Mouse (Mus musculus): Measurements from ENCODE around the gene Plcl1. TPM values are rescaled to one million over a fixed set of nuclear protein-coding genes. Genes with fewer than 3 reads are reported as not detected.
"Not testable (repeated sequence)": the region's sequence is repeated elsewhere in the genome, so short reads cannot be mapped to it uniquely, and the experiment has no call there.

Gene Plcl1
- polyA plus RNA-seq, 1 experiment from 2014 or later: 1.7 TPM

DNA sequence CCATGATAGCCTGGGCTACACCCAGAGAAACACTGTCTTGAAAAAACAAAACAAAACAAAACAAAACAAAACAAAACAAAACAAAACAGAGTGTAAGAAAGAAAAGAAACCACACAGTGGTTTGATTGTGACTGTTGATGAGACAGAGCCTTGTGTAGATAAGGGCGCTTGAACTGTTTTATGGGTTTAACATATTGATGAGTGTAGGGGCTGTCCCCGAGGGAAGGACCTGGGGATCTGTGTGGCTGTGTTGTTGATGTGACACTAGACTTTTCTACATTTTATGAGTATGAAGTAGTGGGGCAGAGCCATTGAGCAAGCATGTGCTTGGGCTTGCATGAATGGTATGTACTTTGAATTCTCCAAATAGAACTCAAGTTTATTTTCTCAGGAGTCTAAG, 41.2 kb downstream of the Plcl1 start:
- Histone ChIP-seq H3K9ac (ENCODE audit: low read length) (no peak overlapping the region), H3K27me3 (ENCODE audit: control insufficient read depth, insufficient read depth, low read length) (no peaks in the 10 kb centered on the region), H3K4me1 (ENCODE audit: control insufficient read depth, insufficient read depth, low read length) (no peaks in the 10 kb centered on the region), H3K27ac (ENCODE audit: low read depth, low read length) (no peak overlapping the region), H3K4me3 (ENCODE audit: low read depth, low read length) (no peak overlapping the region), H3K36me3 (ENCODE audit: control insufficient read depth, insufficient read depth, low read length) (no peaks in the 10 kb centered on the region), H3K4me2 (no peak overlapping the region), H3K9me3 (ENCODE audit: control insufficient read depth, low read length) (no peaks in the 10 kb centered on the region)
- ATAC-seq (ENCODE audit: low FRiP score) (no peak), DNase-seq (ENCODE audit: low spot score, missing footprints) (no peak)
- WGBS: 91% methylated on average over 2 of the region's 2 CpGs

DNA sequence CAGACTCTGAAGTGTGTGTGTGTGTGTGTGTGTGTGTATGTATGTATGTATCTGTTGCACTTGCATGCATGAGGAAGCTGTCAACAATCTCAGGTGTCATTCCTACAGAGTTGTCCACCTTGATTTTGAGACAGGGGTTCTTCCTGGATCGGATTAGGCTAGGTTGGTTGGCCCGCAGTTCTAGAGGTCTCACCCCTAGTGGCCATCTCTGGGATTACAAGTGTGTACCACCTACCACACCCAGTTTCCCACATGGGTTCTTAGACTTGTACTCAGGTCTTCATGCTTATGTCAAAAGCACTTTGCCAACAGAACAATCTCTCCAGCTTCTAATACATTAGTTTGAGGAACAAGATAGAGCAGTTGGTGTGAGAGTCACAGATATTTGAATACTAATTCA, 41.9 kb downstream of the Plcl1 start:
- no peak overlapping the region for H3K27ac ChIP-seq (ENCODE audit: low read depth, low read length)
- no peak for ATAC-seq (ENCODE audit: low FRiP score)
- no peak overlapping the region for H3K4me2 ChIP-seq
- H3K27me3 ChIP-seq (ENCODE audit: control insufficient read depth, insufficient read depth, low read length): no peaks in the 10 kb centered on the region
- H3K9me3 ChIP-seq (ENCODE audit: control insufficient read depth, low read length): no peaks in the 10 kb centered on the region
- DNase-seq (ENCODE audit: low spot score, missing footprints): no peak
- no peaks in the 10 kb centered on the region for H3K36me3 ChIP-seq (ENCODE audit: control insufficient read depth, insufficient read depth, low read length)
- no peaks in the 10 kb centered on the region for H3K4me1 ChIP-seq (ENCODE audit: control insufficient read depth, insufficient read depth, low read length)
- 76% methylated on average over 2 of the region's 2 CpGs for WGBS
- no peak overlapping the region for H3K9ac ChIP-seq (ENCODE audit: low read length)
- no peak overlapping the region for H3K4me3 ChIP-seq (ENCODE audit: low read depth, low read length)

DNA sequence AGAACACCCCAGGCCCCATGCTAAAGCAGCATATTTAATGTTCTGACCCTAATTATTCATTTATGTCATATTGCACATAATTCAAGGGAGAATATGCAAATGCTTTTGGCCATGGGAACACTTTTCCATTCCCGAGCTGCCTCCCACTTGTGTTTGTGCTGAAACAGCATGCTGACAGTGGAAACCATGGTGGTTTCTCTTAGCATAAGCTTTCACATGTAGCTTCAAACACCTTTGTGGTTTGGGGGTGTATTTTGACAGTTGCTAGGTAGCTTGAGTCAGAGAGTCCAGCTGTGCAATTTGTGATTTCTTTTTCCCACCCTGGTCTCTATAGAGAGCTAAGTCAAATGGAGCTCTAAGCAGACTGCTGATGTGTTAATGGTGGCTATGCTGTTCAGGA, 42.4 kb downstream of the Plcl1 start:
- 85% methylated on average over 1 of the region's 1 CpGs for WGBS
- Histone ChIP-seq H3K36me3 (ENCODE audit: control insufficient read depth, insufficient read depth, low read length) (no peaks in the 10 kb centered on the region), H3K27me3 (ENCODE audit: control insufficient read depth, insufficient read depth, low read length) (no peaks in the 10 kb centered on the region), H3K9me3 (ENCODE audit: control insufficient read depth, low read length) (no peaks in the 10 kb centered on the region), H3K4me2 (no peak overlapping the region), H3K9ac (ENCODE audit: low read length) (no peak overlapping the region), H3K27ac (ENCODE audit: low read depth, low read length) (no peak overlapping the region), H3K4me1 (ENCODE audit: control insufficient read depth, insufficient read depth, low read length) (no peaks in the 10 kb centered on the region), H3K4me3 (ENCODE audit: low read depth, low read length) (no peak overlapping the region)
- DNase-seq (ENCODE audit: low spot score, missing footprints) (no peak), ATAC-seq (ENCODE audit: low FRiP score) (no peak)

DNA sequence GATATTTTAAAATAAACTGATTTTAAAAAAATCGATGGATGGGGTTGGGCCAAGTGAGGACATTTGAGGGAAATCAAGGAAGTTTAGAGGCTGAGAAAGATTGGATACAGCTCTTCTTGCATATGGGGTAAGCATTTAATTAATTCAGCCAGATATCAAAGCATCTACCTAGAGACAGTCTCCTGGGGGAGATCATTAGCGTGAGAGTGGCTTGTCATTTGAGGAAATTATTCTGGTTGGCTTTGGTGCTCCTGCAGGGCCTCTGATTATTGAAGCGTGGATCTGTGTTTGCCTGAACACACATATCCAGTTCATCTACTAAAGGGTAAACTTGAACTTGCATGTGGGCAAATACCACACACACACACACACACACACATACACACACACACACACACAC, 44.1 kb downstream of the Plcl1 start:
- ATAC-seq (ENCODE audit: low FRiP score): no peak

DNA sequence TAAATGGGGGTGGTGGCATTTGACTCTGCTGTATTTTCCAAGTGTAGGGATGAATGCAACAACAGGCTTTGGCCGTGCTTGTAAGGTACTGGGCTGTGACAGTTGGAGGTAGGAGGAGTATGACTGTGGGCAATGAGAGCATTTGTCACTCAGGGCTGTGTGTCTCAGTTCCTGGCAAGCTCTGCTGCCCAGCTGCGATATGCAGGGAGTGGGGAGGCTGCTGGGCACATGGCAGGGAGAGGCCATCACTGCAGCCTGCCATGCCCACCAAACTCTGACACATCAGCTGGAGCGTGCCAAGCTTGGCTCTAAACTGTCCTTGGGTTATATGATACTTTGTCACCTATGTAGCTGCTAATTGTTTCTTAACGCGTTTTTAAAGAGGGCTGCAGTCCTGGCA, 48.4 kb downstream of the Plcl1 start:
- Histone ChIP-seq H3K36me3 (ENCODE audit: control insufficient read depth, insufficient read depth, low read length) (no peaks in the 10 kb centered on the region), H3K9me3 (ENCODE audit: control insufficient read depth, low read length) (no peaks in the 10 kb centered on the region), H3K9ac (ENCODE audit: low read length) (no peak overlapping the region), H3K27ac (ENCODE audit: low read depth, low read length) (no peak overlapping the region), H3K4me1 (ENCODE audit: control insufficient read depth, insufficient read depth, low read length) (no peaks in the 10 kb centered on the region), H3K27me3 (ENCODE audit: control insufficient read depth, insufficient read depth, low read length) (no peaks in the 10 kb centered on the region), H3K4me3 (ENCODE audit: low read depth, low read length) (no peak overlapping the region), H3K4me2 (no peak overlapping the region)
- ATAC-seq (ENCODE audit: low FRiP score) (no peak), DNase-seq (ENCODE audit: low spot score, missing footprints) (no peak)
- WGBS: 88% methylated on average over 5 of the region's 5 CpGs

More for the DNA sequence above, 44.1 kb downstream of the Plcl1 start:
- no peaks in the 10 kb centered on the region for H3K36me3 ChIP-seq (ENCODE audit: control insufficient read depth, insufficient read depth, low read length)
- H3K4me1 ChIP-seq (ENCODE audit: control insufficient read depth, insufficient read depth, low read length): no peaks in the 10 kb centered on the region
- no peak overlapping the region for H3K4me3 ChIP-seq (ENCODE audit: low read depth, low read length)
- 76% methylated on average over 3 of the region's 3 CpGs for WGBS
- no peak overlapping the region for H3K27ac ChIP-seq (ENCODE audit: low read depth, low read length)
- H3K27me3 ChIP-seq (ENCODE audit: control insufficient read depth, insufficient read depth, low read length): no peaks in the 10 kb centered on the region
- no peak for DNase-seq (ENCODE audit: low spot score, missing footprints)
- no peak overlapping the region for H3K9ac ChIP-seq (ENCODE audit: low read length)
- no peak overlapping the region for H3K4me2 ChIP-seq
- H3K9me3 ChIP-seq (ENCODE audit: control insufficient read depth, low read length): no peaks in the 10 kb centered on the region

DNA sequence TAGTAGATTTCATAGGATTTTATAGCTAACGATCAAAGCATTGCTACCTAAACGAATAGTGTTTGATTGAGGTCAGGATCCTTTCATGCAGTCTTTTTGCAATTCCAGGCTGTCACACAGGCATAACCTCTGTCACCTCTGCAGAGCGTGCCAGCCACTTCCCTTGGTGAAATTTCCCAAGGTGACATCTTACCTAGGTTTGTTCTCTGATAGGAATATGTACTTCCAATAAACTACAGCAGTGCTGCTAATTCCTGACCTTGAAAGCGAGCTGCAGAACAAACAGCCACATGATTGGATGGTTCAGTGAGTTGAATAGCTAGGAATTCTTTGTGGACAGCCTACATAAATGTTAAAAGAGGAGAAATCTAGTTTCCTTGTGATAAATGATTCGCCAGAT, 56.6 kb downstream of the Plcl1 start:
- DNase-seq (ENCODE audit: low spot score, missing footprints): no peak
- H3K27ac ChIP-seq (ENCODE audit: low read depth, low read length): no peak overlapping the region
- 86% methylated on average over 5 of the region's 5 CpGs for WGBS
- H3K36me3 ChIP-seq (ENCODE audit: control insufficient read depth, insufficient read depth, low read length): no peaks in the 10 kb centered on the region
- no peaks in the 10 kb centered on the region for H3K27me3 ChIP-seq (ENCODE audit: control insufficient read depth, insufficient read depth, low read length)
- ATAC-seq (ENCODE audit: low FRiP score): no peak
- H3K9me3 ChIP-seq (ENCODE audit: control insufficient read depth, low read length): no peaks in the 10 kb centered on the region
- no peak overlapping the region for H3K4me2 ChIP-seq
- H3K4me1 ChIP-seq (ENCODE audit: control insufficient read depth, insufficient read depth, low read length): no peaks in the 10 kb centered on the region
- H3K9ac ChIP-seq (ENCODE audit: low read length): no peak overlapping the region
- H3K4me3 ChIP-seq (ENCODE audit: low read depth, low read length): no peak overlapping the region

DNA sequence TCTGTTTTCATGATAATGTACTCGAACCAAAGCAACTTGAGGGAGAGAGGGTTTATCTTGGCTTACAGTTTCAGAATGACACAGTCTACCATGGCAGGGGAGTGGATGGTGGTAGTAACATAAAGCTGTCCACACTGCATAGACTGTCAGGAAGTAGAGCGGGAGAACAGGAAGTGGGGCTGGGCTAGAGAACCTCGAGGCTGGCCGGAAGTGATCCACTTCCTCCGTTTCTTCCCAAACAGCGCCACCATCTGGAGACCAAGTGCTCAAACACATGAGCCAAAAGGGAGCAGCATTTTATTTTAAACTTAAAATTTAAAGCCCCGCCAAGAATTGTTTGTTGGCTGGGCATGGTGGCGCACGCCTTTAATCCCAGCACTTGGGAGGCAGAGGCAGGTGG, 68.0 kb downstream of the Plcl1 start:
- Histone ChIP-seq H3K27me3 (ENCODE audit: control insufficient read depth, insufficient read depth, low read length) (no peaks in the 10 kb centered on the region), H3K9me3 (ENCODE audit: control insufficient read depth, low read length) (no peaks in the 10 kb centered on the region), H3K4me2 (no peak overlapping the region), H3K9ac (ENCODE audit: low read length) (no peak overlapping the region), H3K36me3 (ENCODE audit: control insufficient read depth, insufficient read depth, low read length) (no peaks in the 10 kb centered on the region), H3K4me1 (ENCODE audit: control insufficient read depth, insufficient read depth, low read length) (no peaks in the 10 kb centered on the region), H3K4me3 (ENCODE audit: low read depth, low read length) (no peak overlapping the region), H3K27ac (ENCODE audit: low read depth, low read length) (no peak overlapping the region)
- ATAC-seq (ENCODE audit: low FRiP score): no peak
- WGBS: 87% methylated on average over 9 of the region's 9 CpGs
- no peak for DNase-seq (ENCODE audit: low spot score, missing footprints)

DNA sequence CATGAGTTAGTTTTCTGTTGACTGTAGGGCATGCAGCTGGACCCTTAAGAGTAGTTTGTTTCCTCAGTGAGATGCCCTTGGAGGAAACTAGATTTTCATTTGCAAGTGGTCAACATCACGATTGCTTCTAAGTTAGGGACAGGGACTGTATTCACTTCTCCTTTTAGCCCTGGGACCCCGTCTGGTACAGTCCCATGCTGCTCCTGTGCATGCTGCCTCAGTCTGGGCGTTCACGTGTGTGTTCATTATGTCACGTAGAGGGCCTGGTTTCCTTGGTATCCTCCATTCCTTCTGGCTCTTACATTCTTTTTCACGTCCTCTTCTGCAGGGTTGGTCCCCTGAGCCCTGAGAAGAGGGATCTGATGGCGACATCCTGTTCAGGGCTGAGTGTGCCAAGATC, 69.3 kb downstream of the Plcl1 start:
- no peak for DNase-seq (ENCODE audit: low spot score, missing footprints)
- Histone ChIP-seq H3K27ac (ENCODE audit: low read depth, low read length) (no peak overlapping the region), H3K4me1 (ENCODE audit: control insufficient read depth, insufficient read depth, low read length) (no peaks in the 10 kb centered on the region), H3K4me2 (no peak overlapping the region), H3K36me3 (ENCODE audit: control insufficient read depth, insufficient read depth, low read length) (no peaks in the 10 kb centered on the region), H3K9me3 (ENCODE audit: control insufficient read depth, low read length) (no peaks in the 10 kb centered on the region), H3K4me3 (ENCODE audit: low read depth, low read length) (no peak overlapping the region), H3K9ac (ENCODE audit: low read length) (no peak overlapping the region), H3K27me3 (ENCODE audit: control insufficient read depth, insufficient read depth, low read length) (no peaks in the 10 kb centered on the region)
- 88% methylated on average over 7 of the region's 7 CpGs for WGBS
- no peak for ATAC-seq (ENCODE audit: low FRiP score)

DNA sequence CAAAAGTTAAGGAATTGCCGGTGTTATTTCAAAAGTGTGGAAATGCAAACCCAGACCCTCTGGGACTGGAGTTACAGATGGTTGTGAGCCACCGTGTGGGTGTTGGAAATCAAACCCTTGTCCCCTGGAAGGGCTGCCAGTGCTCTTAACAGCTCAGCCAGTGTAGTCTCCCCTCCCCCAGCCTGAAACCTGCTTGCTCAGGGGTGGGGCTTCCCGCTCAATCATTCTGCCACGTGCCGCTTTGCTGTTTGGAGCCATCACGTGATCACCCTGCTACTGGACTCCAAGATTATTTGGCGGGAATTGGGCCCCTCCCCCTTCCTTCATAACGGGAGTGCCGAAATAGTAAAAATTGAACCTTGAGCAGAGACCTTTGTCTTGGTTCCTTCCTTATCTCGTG, 81.7 kb downstream of the Plcl1 start:
- not testable (repeated sequence) for H3K4me1 ChIP-seq (ENCODE audit: control insufficient read depth, insufficient read depth, low read length); H3K27me3 ChIP-seq (ENCODE audit: control insufficient read depth, insufficient read depth, low read length); H3K36me3 ChIP-seq (ENCODE audit: control insufficient read depth, insufficient read depth, low read length); H3K4me2 ChIP-seq; ATAC-seq (ENCODE audit: low FRiP score); H3K9ac ChIP-seq (ENCODE audit: low read length); H3K4me3 ChIP-seq (ENCODE audit: low read depth, low read length); H3K27ac ChIP-seq (ENCODE audit: low read depth, low read length); H3K9me3 ChIP-seq (ENCODE audit: control insufficient read depth, low read length); DNase-seq (ENCODE audit: low spot score, missing footprints)
- WGBS: 87% methylated on average over 10 of the region's 10 CpGs

DNA sequence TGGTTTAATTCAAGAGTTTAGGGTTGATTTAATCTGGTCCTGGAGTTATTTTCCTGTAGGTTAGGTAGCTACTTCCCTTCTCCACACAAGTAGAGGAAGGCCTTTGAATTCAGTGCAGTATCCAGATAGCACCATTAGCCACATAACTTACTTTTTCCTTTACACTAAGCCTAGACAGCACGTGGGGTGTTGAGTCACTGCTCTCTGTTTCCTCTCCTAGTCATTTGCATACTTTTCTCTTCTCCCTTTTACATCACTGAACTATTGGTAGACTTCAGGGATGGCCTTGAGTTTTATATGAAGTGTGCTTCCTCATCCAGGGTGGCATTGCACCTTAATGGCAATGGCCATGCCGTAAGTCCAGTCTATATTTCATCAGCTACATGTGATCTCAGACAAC, 82.5 kb downstream of the Plcl1 start:
- H3K4me2 ChIP-seq: no peak overlapping the region
- no peak for ATAC-seq (ENCODE audit: low FRiP score)
- DNase-seq (ENCODE audit: low spot score, missing footprints): no peak
- H3K36me3 ChIP-seq (ENCODE audit: control insufficient read depth, insufficient read depth, low read length): no peaks in the 10 kb centered on the region
- no peaks in the 10 kb centered on the region for H3K27me3 ChIP-seq (ENCODE audit: control insufficient read depth, insufficient read depth, low read length)
- H3K9me3 ChIP-seq (ENCODE audit: control insufficient read depth, low read length): no peaks in the 10 kb centered on the region
- no peak overlapping the region for H3K9ac ChIP-seq (ENCODE audit: low read length)
- H3K4me1 ChIP-seq (ENCODE audit: control insufficient read depth, insufficient read depth, low read length): no peaks in the 10 kb centered on the region
- H3K4me3 ChIP-seq (ENCODE audit: low read depth, low read length): no peak overlapping the region
- H3K27ac ChIP-seq (ENCODE audit: low read depth, low read length): no peak overlapping the region
- 90% methylated on average over 2 of the region's 2 CpGs for WGBS

Data from midbrain, embryonic 11.5 days (tissue).